Mouse (Mus musculus): ENCODE results near the gene Fam107b. TPM values are rescaled to one million over a fixed set of nuclear protein-coding genes. Genes with fewer than 3 reads are reported as not detected.
"Not testable (repeated sequence)": the region's sequence is repeated elsewhere in the genome, so short reads cannot be mapped to it uniquely, and the experiment has no call there.

Gene Fam107b
- total RNA-seq, 1 experiment from 2014 or later: 624 TPM

DNA sequence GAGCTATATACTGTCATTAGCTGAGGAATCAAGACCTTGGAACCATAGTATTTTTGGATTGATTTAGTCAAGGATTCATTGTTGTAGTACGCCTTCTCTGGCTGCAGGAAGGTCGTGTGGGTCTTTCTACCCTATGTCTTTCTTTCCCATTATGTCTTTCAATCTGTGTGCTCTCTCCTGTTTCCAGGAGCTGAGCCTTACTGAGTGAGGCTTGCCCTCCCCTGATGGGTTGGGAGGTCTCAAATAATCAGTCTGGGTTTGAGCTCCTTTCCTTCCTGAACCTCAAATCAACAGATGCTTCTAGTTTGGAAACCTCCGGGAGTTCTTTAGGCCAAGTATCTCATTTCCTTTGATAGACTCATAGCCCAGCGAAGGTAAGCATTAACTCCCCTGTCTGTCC is 119.9 kb downstream of the Fam107b start:
- no peak for ATAC-seq (replicated peaks in 1 of 2; ENCODE audit: insufficient read depth in 1 of 2, low FRiP score in 2 of 2, low TSS enrichment in 1 of 2, low read depth in 1 of 2, poor library complexity in 2 of 2, severe bottlenecking in 2 of 2)

DNA sequence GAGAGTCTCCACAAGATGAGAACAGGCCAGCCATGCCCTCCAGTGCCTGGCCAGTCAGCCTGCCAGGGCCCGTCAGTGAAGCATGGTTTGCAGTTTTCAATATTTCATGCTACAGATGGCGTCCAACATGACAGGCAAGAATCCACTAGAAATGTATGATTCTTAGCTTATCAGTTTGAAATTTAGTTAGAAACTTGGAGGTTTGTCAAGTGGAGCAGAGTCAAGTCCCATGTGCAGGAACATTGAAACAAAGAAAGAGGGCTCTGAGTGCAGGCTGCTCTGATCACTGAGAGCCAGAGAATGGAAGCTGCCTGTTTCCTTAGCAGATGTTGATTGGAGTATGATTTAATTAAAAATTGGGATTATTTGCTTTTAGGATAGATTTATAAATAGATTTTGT is 122.5 kb downstream of the Fam107b start:
- no peak for ATAC-seq (replicated peaks in 1 of 2; ENCODE audit: insufficient read depth in 1 of 2, low FRiP score in 2 of 2, low TSS enrichment in 1 of 2, low read depth in 1 of 2, poor library complexity in 2 of 2, severe bottlenecking in 2 of 2)

DNA sequence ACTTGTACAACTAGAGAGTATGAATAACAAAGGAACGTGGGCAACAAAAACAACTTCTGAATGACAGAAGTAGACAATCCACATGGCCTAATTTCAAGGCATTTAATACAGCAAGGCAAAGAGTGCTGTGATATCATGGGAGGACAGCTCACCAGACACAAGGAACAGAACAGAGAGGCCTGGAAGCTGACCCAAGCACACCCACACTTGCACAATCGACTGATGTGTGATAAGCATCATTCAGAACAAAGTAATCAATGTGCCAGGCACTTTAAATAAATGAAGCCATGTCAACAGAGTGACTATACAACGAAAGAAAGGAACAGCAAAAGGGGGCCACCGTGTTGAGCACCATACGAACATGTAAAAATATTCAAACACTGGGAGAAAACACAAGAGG is 125.6 kb downstream of the Fam107b start:
- ATAC-seq (replicated peaks in 1 of 2; ENCODE audit: insufficient read depth in 1 of 2, low FRiP score in 2 of 2, low TSS enrichment in 1 of 2, low read depth in 1 of 2, poor library complexity in 2 of 2, severe bottlenecking in 2 of 2): no peak

DNA sequence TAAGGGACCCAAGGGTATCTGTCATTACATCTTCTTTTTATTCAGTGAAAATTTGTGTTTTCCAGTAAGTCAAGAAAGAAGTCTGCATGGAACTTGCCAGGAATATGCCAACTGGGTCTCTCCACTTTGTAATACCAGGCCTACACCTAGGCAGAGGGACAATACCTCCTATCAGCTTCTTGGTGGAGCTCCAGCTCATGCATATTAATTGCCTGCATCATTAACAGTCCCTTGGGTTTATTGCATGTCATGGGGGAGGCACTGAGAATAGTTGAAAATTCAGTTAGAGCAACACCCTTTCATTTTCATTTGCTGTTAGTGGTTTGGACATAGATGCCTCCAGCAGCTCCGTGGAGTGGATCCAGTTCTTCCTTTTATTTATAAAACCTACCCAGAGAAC is 130.1 kb downstream of the Fam107b start:
- peak; percentile 9 to 21; a peak in 1 of 4 replicates for ATAC-seq (replicated peaks in 1 of 2; ENCODE audit: insufficient read depth in 1 of 2, low FRiP score in 2 of 2, low TSS enrichment in 1 of 2, low read depth in 1 of 2, poor library complexity in 2 of 2, severe bottlenecking in 2 of 2)

DNA sequence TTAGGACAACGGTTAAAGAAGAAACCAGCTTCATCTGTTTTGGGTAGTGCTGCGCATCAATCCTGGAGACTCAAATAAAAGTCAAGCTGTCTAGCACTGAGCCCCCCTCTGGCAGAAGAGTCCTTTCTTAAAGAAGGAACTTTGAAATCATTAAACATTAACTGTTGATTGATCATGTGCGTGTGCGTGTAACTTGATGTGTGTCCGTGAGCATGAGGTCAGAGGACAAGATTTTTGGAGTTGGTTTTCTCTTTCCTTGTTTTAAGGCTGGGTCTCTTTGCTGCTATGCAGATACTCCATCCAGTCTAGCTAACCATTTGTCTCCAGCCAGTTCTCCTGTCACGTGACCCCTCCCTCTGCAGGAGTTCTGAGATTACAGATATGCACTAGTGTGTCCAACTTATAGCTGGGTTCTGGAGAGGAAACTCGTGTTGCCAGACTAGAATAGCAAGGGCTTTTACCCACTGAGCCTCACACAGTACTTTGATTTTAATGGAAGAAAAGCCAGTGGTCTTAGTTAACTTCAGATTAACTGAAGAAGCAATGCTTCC is 132.4 kb downstream of the Fam107b start:
- no peak for ATAC-seq (replicated peaks in 1 of 2; ENCODE audit: insufficient read depth in 1 of 2, low FRiP score in 2 of 2, low TSS enrichment in 1 of 2, low read depth in 1 of 2, poor library complexity in 2 of 2, severe bottlenecking in 2 of 2)

DNA sequence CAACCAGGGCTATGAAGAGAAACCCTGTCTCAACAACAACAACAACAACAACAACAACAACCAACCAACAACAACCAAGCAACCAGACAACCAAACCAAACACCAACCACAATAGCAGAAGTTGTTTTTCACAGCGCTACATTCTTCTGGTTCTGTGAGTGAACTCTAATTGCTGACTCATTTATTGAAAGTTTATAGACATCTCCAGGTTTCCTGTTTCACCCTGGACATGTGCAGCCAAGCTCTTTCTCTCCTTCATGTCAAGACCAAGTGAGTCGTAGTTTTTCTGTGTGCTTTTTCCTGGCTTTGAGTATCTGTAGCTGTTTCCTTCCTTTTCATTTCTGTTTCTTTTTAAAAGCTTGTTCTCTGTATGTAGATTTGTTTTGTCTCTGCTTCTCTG is 133.5 kb downstream of the Fam107b start:
- ATAC-seq (replicated peaks in 1 of 2; ENCODE audit: insufficient read depth in 1 of 2, low FRiP score in 2 of 2, low TSS enrichment in 1 of 2, low read depth in 1 of 2, poor library complexity in 2 of 2, severe bottlenecking in 2 of 2): peak; percentile 74 to 84

DNA sequence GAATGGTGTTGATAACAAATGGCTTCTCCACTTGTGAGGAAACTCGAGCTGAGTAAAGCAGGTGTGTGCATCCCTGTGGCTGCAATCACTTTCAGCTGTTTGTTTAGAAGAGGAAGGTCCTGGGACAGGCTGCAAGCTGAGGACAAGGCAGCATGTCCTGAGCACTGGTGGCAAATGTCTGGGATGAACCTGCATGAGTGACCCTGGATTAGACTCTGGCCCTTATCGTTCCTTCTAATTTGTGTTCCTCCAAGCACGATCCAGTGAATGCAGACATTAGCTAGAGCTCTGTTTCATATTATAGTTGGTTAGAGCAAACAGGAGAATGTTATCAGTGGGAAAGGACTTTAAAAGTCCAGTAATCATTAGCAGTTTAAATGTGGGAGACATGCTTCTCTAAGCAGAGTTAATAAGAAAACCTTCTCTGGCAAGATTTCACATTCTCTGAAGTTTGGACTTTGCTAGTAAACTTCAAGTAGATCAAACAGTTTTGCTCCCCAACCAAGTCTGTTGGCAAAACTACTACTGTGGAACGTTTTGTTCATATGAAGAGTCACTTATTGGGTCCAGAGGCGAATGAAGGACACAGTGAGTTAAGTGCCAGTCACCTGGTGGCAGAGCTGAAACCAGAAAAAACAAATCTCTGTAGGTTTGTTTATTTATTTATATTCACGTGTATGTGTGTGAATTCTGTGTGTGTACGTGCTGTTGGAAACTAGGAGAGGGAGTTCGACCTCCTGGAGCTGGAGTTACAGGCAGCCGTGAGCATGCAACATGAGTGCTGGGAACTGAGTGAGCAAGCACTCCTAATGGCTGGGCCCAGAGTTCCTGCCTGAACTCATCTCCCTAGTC is 134.2 kb downstream of the Fam107b start:
- no peak for ATAC-seq (replicated peaks in 1 of 2; ENCODE audit: insufficient read depth in 1 of 2, low FRiP score in 2 of 2, low TSS enrichment in 1 of 2, low read depth in 1 of 2, poor library complexity in 2 of 2, severe bottlenecking in 2 of 2)

DNA sequence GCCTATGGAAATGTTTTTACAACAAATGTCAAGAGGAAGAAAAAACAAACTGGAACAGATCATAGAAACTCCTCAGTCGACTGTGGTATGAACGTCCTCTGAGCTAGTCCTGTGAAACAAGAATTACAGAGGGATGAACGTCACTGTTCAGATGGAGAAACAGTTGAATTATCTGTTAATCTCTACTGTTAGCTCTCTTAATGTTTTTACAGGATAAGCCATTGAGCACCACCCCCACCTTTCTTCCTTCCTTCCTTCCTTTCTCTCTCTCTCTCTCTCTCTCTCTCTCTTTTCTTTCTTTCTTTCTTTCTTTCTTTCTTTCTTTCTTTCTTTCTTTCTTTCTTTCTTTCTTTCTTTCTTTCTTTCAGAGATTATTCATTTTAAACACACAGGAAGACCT is 135.0 kb downstream of the Fam107b start:
- not testable (repeated sequence) for ATAC-seq (replicated peaks in 1 of 2; ENCODE audit: insufficient read depth in 1 of 2, low FRiP score in 2 of 2, low TSS enrichment in 1 of 2, low read depth in 1 of 2, poor library complexity in 2 of 2, severe bottlenecking in 2 of 2)

DNA sequence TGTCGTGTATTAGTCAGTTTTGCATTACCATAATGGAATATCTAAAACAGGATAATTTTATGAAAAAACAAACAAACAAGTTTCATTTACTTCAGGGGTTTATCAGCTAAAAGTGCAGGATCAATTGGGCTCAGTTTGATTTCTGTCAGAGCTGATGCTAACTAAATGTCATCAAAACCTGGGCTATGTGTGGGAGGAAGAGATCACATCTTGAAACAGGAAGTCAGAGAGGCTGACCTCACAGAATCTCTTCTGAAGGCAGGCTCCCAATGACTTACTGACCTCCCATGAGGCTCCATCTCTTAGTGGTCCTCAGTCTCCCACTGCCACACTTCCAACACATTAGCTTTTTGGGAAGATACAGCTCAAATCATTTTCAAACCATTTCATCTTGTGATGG is 136.9 kb downstream of the Fam107b start:
- no peak for ATAC-seq (replicated peaks in 1 of 2; ENCODE audit: insufficient read depth in 1 of 2, low FRiP score in 2 of 2, low TSS enrichment in 1 of 2, low read depth in 1 of 2, poor library complexity in 2 of 2, severe bottlenecking in 2 of 2)

DNA sequence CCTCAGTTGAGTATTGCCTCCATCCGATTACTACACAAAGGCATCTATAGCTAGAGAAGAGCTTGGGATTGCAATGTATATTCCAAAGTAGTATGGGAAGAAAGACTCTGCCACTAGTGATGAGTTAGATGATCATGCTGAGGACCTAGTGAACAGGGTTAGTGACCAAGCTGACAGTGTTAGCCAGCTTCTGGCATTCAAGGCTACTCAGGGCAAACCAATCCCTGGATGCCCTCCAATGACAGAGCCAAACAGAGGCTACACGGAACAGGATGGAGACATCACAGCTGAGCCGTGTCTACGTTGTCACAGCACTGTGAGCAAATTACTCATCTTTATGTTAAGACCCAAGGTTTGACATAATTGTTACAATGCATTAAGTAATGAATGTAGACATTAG is 138.3 kb downstream of the Fam107b start:
- no peak for ATAC-seq (replicated peaks in 1 of 2; ENCODE audit: insufficient read depth in 1 of 2, low FRiP score in 2 of 2, low TSS enrichment in 1 of 2, low read depth in 1 of 2, poor library complexity in 2 of 2, severe bottlenecking in 2 of 2)

DNA sequence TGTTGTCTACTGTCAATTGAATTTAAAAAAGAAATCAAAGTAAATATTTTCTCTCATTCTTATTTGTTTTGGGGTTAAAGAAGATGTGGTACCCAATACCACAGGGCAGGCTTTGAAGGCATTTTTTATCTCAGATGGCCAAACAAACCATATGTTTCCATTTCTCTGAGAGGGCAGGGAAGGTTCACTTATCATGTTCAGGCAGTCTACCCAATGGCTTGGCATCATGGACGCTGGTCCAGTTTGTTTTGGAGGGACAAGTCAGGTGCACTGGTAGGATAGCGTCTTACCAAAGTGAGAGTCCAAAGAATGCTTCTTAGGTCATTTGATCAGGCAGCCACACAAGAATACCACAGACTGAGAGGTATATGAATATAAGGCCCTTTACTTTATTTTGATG is 139.6 kb downstream of the Fam107b start:
- ATAC-seq (replicated peaks in 1 of 2; ENCODE audit: insufficient read depth in 1 of 2, low FRiP score in 2 of 2, low TSS enrichment in 1 of 2, low read depth in 1 of 2, poor library complexity in 2 of 2, severe bottlenecking in 2 of 2): no peak

DNA sequence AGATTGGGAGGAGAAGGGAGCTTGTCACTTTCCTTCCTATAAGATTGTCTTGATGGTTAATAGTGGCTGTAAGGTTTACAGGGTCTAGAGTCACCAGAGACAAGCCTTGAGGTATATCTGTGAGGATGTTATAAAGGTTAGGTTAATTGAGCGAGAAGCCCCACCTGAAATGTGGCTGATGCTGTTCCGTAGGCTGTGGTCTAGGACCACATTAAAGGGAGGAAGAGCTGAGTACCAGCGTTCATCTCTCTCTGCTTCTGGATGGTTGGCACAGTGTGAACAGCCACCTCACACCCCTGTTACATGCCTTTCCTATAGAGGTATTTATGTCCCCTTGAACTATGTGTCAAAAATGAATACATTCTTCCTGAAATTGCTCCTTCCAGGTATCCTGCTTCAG is 140.2 kb downstream of the Fam107b start:
- no peak for ATAC-seq (replicated peaks in 1 of 2; ENCODE audit: insufficient read depth in 1 of 2, low FRiP score in 2 of 2, low TSS enrichment in 1 of 2, low read depth in 1 of 2, poor library complexity in 2 of 2, severe bottlenecking in 2 of 2)

DNA sequence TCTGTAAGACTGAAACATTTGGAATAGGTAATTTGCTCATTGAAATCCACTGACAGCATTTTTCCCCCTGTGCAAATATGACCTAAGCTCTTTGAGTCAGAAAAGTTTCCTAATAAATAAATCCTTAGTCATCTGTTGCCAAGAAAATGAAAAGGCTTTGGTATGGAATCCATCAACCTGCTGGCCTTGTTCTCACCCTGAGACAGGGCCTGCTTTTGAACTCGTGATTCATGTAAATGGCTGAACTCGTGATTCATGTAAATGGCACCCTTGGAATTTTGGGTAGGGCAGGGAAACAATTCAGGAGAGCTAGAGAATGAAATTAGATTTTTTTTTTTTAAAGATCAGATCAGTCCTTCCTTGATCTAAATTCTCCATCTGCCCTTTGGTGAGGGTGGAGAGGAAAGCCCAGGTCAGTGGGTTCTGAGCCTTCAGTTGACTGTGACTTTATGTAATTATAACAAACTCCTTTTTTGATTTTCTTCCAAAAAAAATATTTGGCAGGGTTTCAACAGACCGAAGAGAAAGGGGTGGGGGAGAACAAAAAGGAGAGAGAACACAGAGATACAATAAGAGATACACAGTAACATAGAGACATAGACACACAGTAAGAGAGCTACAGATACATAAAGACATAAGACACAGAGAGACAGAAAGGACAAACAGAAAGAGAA is 142.2 kb downstream of the Fam107b start:
- no peak for ATAC-seq (replicated peaks in 1 of 2; ENCODE audit: insufficient read depth in 1 of 2, low FRiP score in 2 of 2, low TSS enrichment in 1 of 2, low read depth in 1 of 2, poor library complexity in 2 of 2, severe bottlenecking in 2 of 2)

DNA sequence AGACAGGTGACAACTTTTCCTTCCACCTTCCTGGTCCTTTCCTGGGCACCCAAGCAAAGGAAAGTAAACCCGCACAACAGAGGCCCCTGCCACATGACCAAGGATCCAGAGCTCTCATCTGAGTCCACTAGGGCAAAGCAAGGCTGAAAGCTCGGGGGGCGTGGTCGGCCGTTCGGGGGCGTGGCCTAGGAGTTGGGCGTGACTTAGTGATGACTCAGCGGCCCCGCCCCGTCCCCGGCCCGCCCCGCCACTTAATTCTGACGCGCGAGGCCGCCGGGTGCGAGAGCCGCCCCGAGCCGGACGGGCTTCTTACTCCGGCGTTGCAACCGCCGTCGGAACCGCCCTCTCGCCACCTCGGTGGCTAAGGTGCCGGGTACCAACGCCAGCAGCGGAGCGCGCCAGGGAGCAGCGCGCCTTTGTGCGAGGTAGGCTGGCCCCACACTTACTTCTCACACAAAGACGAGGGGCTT is 143.0 kb downstream of the Fam107b start:
- peak; percentile 78 to 81 for ATAC-seq (replicated peaks in 1 of 2; ENCODE audit: insufficient read depth in 1 of 2, low FRiP score in 2 of 2, low TSS enrichment in 1 of 2, low read depth in 1 of 2, poor library complexity in 2 of 2, severe bottlenecking in 2 of 2)

DNA sequence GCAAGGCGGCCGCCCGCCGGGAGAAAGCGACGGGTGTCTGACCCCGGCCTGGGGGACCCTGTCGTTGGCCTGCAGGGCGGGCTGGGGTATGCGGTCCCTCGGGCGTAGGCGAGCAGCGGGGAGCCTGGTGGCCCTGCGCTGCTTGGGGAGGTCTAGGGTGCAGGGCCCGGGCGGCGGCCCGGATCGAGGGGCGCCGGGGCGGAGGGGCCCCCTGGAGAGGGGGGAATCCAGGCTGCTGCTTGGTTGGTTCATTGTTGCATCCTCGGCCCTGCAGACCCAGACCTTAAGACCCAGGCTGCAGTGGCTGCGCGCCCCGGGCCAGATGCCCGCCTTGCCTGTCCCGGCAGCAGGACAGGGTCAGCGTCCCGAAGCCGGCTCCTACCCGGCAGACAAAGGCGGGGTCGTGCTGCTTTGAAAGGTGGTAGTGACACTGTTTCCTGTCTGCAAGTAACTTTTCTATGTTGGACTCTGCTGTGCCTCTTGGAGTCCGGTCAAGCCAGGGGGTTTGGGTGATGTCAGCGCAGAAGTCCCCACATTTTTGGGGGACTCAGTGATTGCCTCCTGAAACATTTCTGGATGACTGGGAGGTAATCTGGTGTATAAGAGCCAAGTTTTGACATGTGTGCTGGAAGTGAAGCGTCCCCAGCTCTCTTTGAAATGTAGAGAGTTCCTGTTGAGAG is 143.5 kb downstream of the Fam107b start:
- 0 out of 4 replicates have a peak, but pooled peaks of 1 of the 2 experiments have one; percentile 0 for ATAC-seq (replicated peaks in 1 of 2; ENCODE audit: insufficient read depth in 1 of 2, low FRiP score in 2 of 2, low TSS enrichment in 1 of 2, low read depth in 1 of 2, poor library complexity in 2 of 2, severe bottlenecking in 2 of 2)

DNA sequence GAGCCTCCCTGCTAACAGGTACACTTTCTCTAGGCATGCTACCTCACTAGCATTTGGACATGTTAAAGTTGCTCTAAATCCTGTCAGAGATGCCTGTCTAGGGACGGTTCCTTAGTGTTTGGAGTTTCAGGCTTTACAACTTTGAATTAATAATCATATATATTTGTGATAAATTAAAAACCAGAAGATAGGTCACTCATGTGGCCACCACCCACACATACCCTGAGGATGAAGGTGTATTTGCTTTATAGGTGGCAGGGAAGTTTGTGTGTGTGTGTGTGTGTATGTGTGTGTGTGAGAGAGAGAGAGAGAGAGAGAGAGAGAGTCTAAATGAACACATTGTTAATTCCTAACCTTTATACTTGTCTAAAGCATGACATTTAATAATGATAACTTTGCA is 144.2 kb downstream of the Fam107b start:
- ATAC-seq (replicated peaks in 1 of 2; ENCODE audit: insufficient read depth in 1 of 2, low FRiP score in 2 of 2, low TSS enrichment in 1 of 2, low read depth in 1 of 2, poor library complexity in 2 of 2, severe bottlenecking in 2 of 2): no peak

DNA sequence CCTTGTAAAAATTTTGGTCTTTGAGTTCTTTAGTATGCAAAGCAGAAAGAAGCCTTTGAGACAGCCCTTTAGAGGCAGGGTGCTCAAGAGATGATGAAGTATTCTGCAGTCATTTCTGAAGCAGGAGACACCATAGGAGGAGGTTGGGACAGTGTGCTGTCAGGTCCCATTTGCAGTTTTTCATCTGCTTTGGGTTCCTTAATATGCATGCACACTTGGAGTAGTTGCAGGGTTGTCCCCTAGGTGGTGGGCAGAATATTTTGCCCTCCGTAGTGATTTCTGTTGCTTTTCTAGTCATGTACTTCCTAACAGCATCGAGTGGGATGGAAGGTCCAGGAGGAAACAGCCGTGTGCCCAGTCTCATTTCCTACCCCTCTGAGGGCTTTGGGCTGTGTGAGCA is 145.1 kb downstream of the Fam107b start:
- ATAC-seq (replicated peaks in 1 of 2; ENCODE audit: insufficient read depth in 1 of 2, low FRiP score in 2 of 2, low TSS enrichment in 1 of 2, low read depth in 1 of 2, poor library complexity in 2 of 2, severe bottlenecking in 2 of 2): peak; percentile 11 to 12; a peak in 1 of 4 replicates

DNA sequence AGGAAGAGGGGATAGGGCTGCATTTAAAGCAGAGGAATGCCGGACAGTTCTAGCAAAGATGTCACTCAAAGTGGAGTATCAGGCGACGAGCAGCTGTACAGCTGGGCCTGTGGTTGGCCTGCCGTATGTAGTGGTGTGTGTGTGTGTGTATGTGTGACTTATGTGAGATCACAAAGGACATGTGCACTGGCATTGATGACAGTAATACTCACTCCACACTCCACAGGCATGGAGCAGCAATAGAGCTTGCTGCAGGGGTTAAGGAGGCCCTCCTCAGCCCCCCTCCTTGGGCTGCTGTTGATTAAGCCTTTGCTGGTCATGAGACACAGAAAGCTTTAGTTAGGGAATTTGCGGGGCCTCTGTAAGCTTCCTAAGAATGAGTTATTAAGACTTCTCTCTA is 147.0 kb downstream of the Fam107b start:
- ATAC-seq (replicated peaks in 1 of 2; ENCODE audit: insufficient read depth in 1 of 2, low FRiP score in 2 of 2, low TSS enrichment in 1 of 2, low read depth in 1 of 2, poor library complexity in 2 of 2, severe bottlenecking in 2 of 2): 0 out of 4 replicates have a peak, but pooled peaks of 1 of the 2 experiments have one; percentile 2

Data from hematopoietic stem cell, adult 5-6 weeks (primary cell).